Mouse (Mus musculus) c-Kit-negative CD71-positive TER-119-positive erythroid progenitor cells, embryonic 14.5 days (primary cell): ENCODE results near the gene Gm28041.
"Not testable (repeated sequence)": the region's sequence is repeated elsewhere in the genome, so short reads cannot be mapped to it uniquely, and the experiment has no call there.

Experiments
- DNase-seq: peaks from one replicate; pipeline ENCODE4 v3.0.0-alpha.2; 2013; ENCODE audit warnings: low read depth, low spot score

Gm28041 gene

GRCm38 (mm10) chr13:67375050-67375911 is at the start of gene Gm28041, which contains the start of gene Zfp456:
TSS of gene Gm28041 (minus strand) at chr13:67375733.
TSS of gene Zfp456 (minus strand) at chr13:67375810.
- DNase-seq, result peak; percentile 57

GRCm38 (mm10) chr13:67422532-67422931 is 47.0 kb upstream of the Gm28041 start:
- not testable (repeated sequence) for DNase-seq

- no peak for DNase-seq
Observed at GRCm38 (mm10) chr13:67421207-67421857, 45.8 kb upstream of the Gm28041 start, which contains the start of gene Zfp459. TSS of gene Zfp459 (minus strand) at chr13:67421418.

GRCm38 (mm10) chr13:67420558-67421206 is 45.1 kb upstream of the Gm28041 start:
- no peak for DNase-seq

GRCm38 (mm10) chr13:67416811-67417210 is 41.3 kb upstream of the Gm28041 start:
- DNase-seq, result no peak

GRCm38 (mm10) chr13:67415759-67416158 is 40.2 kb upstream of the Gm28041 start:
- DNase-seq, result no peak

- not testable (repeated sequence) for DNase-seq
Observed at GRCm38 (mm10) chr13:67413634-67414033, 38.1 kb upstream of the Gm28041 start.

GRCm38 (mm10) chr13:67399183-67399903 is 23.8 kb upstream of the Gm28041 start, which contains the start of gene Zfp429:
TSS of gene Zfp429 (minus strand) at chr13:67399819.
- DNase-seq, result peak; percentile 32

GRCm38 (mm10) chr13:67376255-67376654 is 722 bp upstream of the Gm28041 start:
- not testable (repeated sequence) for DNase-seq

- DNase-seq, result peak; percentile 78
Observed at GRCm38 (mm10) chr13:67360131-67360744, 15.3 kb downstream of the Gm28041 start, which contains the start of the genes Gm28044 and Zfp953. TSS of gene Gm28044 (minus strand) at chr13:67360536. TSS of gene Zfp953 (minus strand) at chr13:67360605.

GRCm38 (mm10) chr13:67351854-67352253 is 23.7 kb downstream of the Gm28041 start:
- DNase-seq, result no peak

- DNase-seq, result no peak
Observed at GRCm38 (mm10) chr13:67343422-67343821, 32.1 kb downstream of the Gm28041 start.

- no peak for DNase-seq
Observed at GRCm38 (mm10) chr13:67332877-67333276, 42.7 kb downstream of the Gm28041 start.

GRCm38 (mm10) chr13:67332019-67332724 is 43.4 kb downstream of the Gm28041 start, which contains the start of gene Zfp595:
TSS of gene Zfp595 (minus strand) at chr13:67332570.
- peak; percentile 73 for DNase-seq

GRCm38 (mm10) chr13:67306718-67307117 is 68.8 kb downstream of the Gm28041 start:
- no peak for DNase-seq

GRCm38 (mm10) chr13:67305822-67306672 is 69.5 kb downstream of the Gm28041 start, which contains the start of gene Zfp457:
TSS of gene Zfp457 (minus strand) at chr13:67306485.
- DNase-seq, result peak; percentile 72
